ENCODE assay signal across 10 mouse cellular contexts in the genomic region with DNA sequence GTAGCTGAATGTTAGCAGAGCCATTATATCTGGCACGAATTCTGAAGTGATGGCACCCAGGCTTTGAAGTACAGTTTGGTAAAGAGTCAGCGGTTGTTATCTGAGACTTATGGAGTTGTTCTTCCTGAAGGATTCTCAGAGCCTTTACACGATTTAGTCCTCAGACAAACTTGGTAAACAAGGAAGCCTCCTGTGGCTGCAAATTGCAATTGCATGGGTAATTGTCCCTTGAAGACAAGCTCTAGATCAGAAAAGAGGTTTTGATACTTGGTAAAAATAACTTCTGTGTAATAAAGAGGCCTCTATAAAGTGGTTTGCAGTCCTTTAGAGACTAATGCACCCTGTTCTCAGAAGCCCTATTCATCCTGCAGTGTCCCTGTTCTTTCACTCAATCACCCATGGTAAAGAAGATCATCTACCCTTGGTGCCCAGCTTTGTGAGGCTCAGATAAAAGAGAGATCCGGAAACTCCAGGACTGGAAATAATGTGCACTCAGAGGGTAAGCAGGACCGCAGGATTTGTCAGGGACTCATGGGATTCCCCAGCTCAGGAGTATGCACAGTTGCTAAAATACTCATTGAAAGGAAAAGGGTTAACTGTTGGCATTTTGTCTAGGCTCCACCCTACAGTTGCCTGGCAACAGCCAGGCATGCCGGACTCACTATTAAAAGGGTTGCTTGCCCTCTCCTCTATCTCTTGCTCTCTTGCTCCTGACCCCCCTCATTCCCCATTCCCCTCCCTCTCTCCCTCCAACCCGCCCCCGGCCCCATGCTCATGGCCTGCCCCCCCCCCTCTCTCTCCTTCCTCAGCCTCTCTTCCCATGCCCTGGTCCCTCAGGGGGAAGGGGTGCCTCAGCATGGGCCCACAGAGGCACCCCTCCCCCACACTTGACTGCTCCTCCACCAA. TPM values are rescaled to one million over a fixed set of nuclear protein-coding genes. Genes with fewer than 3 reads are reported as not detected.
DNase-seq lines count a peak whose midpoint lies in the region; ATAC-seq and TF ChIP-seq lines count a peak whose summit lies in the region.
"Had no signal": no experiment of that assay in that cellular context is flagged by ENCODE, and none has a peak within 500 bp of the region (broad histone marks: within the 10 kb centered on the region; RNA-seq: fewer than 3 reads in every experiment).

No protein-coding gene starts in this region.

- peak; percentile 81 for ATAC-seq in hindbrain, embryonic 14.5 days (ENCODE audit: low FRiP score)
- ATAC-seq in neural tube, embryonic 12.5 days (ENCODE audit: low FRiP score, low read depth), result peak; percentile 84

- no peak overlapping the region; the same call in 1 of the 2 replicates for H3K4me3 ChIP-seq in hindbrain, embryonic 14.5 days (replicated peaks; ENCODE audit: low read length)
- no peak overlapping the region for H3K4me3 ChIP-seq in neural tube, embryonic 12.5 days
- H3K4me3 ChIP-seq in gastrocnemius, adult 2 months, result no peak overlapping the region
- H3K4me3 ChIP-seq: myocyte had no signal

- no peaks in the 10 kb centered on the region for H3K9me3 ChIP-seq in hindbrain, embryonic 14.5 days (ENCODE audit: control insufficient read depth, low read length)
- H3K9me3 ChIP-seq in neural tube, embryonic 12.5 days, result no peaks in the 10 kb centered on the region

- 19% methylated on average over 8 of the region's 8 CpGs for WGBS in hindbrain, embryonic 14.5 days
- WGBS in neural tube, embryonic 12.5 days, result 23% methylated on average over 8 of the region's 8 CpGs

- intact Hi-C loops in gastrocnemius, adult 2 months (cut with DNase I), result no loop called here

- H3K4me2 ChIP-seq in hindbrain, embryonic 14.5 days (replicated peaks), result peak overlapping the region; percentile 21; the same call in 1 of the 2 replicates
- peak overlapping the region; percentile 44 for H3K4me2 ChIP-seq in neural tube, embryonic 12.5 days (replicated peaks)

- H3K27ac ChIP-seq in hindbrain, embryonic 14.5 days, result peak overlapping the region; percentile 74
- H3K27ac ChIP-seq in neural tube, embryonic 12.5 days, result no peak overlapping the region
- no peak overlapping the region for H3K27ac ChIP-seq in gastrocnemius, adult 2 months

- H3K4me1 ChIP-seq in hindbrain, embryonic 14.5 days (replicated peaks; ENCODE audit: control insufficient read depth, insufficient read depth, low read length), result peaks cover 11% of the 10 kb centered on the region; the same call in 1 of the 2 replicates
- H3K4me1 ChIP-seq in neural tube, embryonic 12.5 days, result 0 out of 2 replicates have a peak, but pooled peaks cover 3% of the 10 kb centered on the region

- no peaks in the 10 kb centered on the region for H3K36me3 ChIP-seq in hindbrain, embryonic 14.5 days (replicated peaks; ENCODE audit: control insufficient read depth, insufficient read depth)
- H3K36me3 ChIP-seq in neural tube, embryonic 12.5 days, result no peaks in the 10 kb centered on the region

- peak; percentile 10 for DNase-seq in kidney, postnatal 10 days
- no peak for DNase-seq in kidney, adult 18-20 months
- DNase-seq in embryo, embryonic 9.5 days (ENCODE audit: extremely low spot score), result peak; percentile 72
- peak; percentile 44 for DNase-seq in hindbrain, embryonic 14.5 days (ENCODE audit: low spot score)
- DNase-seq in urinary bladder, adult 2 months (ENCODE audit: low spot score), result no peak
- no peak for DNase-seq in thymus, postnatal 14 days
- DNase-seq in gastrocnemius, adult 2 months, result no peak
- DNase-seq: cerebellum, adult 9-11 months had no signal

- no peaks in the 10 kb centered on the region for H3K27me3 ChIP-seq in hindbrain, embryonic 14.5 days (ENCODE audit: control insufficient read depth, insufficient read depth, low read length)
- no peaks in the 10 kb centered on the region for H3K27me3 ChIP-seq in neural tube, embryonic 12.5 days (replicated peaks)

- no peak for TF ChIP-seq CTCF in gastrocnemius, adult 2 months (IDR thresholded peaks at IDR 0.05)

- no peak overlapping the region for H3K9ac ChIP-seq in hindbrain, embryonic 14.5 days
- H3K9ac ChIP-seq in neural tube, embryonic 12.5 days, result no peak overlapping the region

RNA-seq across cellular contexts. Expression of a gene that starts 8.8 kb away (rescaled TPM):
- 1.6 and 1.8 TPM in 2 replicates for polyA plus RNA-seq in hindbrain, embryonic 14.5 days (2014; fragmentation: Nextera tagmentation; extraction: Ambion mirVana)
- 2.5 and 3.0 TPM in 2 replicates for polyA plus RNA-seq in neural tube, embryonic 12.5 days (2016; fragmentation: Nextera tagmentation; extraction: Ambion mirVana)
- polyA plus RNA-seq in urinary bladder, adult 2 months (2012; rRNA removed), result 4.3 and 5.3 TPM in 2 replicates
- total RNA-seq in gastrocnemius, adult 2 months (2021), result 1 to 10 TPM; 4.0 to 5.0 TPM

RNA-seq across cellular contexts. Expression of a gene that starts 40.2 kb away (rescaled TPM):
- 11.4 and 14.9 TPM in 2 replicates for polyA plus RNA-seq in hindbrain, embryonic 14.5 days (2014; fragmentation: Nextera tagmentation; extraction: Ambion mirVana)
- 9.3 and 10.5 TPM in 2 replicates for polyA plus RNA-seq in neural tube, embryonic 12.5 days (2016; fragmentation: Nextera tagmentation; extraction: Ambion mirVana)
- polyA plus RNA-seq in urinary bladder, adult 2 months (2012; rRNA removed), result 3.8 TPM in 2 replicates
- total RNA-seq in gastrocnemius, adult 2 months (2021), result 1 to 10 TPM; 2.3 to 2.7 TPM

RNA-seq across cellular contexts. Expression of a gene that starts 59.2 kb away (rescaled TPM):
- 0.72 and 1.6 TPM in 2 replicates for polyA plus RNA-seq in hindbrain, embryonic 14.5 days (2014; fragmentation: Nextera tagmentation; extraction: Ambion mirVana)
- 2.0 and 2.4 TPM in 2 replicates for polyA plus RNA-seq in neural tube, embryonic 12.5 days (2016; fragmentation: Nextera tagmentation; extraction: Ambion mirVana)
- 3.1 and 3.3 TPM in 2 replicates for polyA plus RNA-seq in urinary bladder, adult 2 months (2012; rRNA removed)
- 1 to 10 TPM; 2.1 to 2.3 TPM for total RNA-seq in gastrocnemius, adult 2 months (2021)

Comparison
In these comparisons a context has a peak if more than half of its experiments do, and no peak if none do; other contexts are left out.
1. DNase-seq: peak in kidney, postnatal 10 days (single experiment), embryo, embryonic 9.5 days (single experiment) and hindbrain, embryonic 14.5 days (single experiment); none in kidney, adult 18-20 months (single experiment), urinary bladder, adult 2 months (single experiment), thymus, postnatal 14 days (single experiment) and gastrocnemius, adult 2 months (single experiment).